Mouse (Mus musculus) midbrain, embryonic 10.5 days (tissue): ENCODE measurements around the gene Rfk. TPM values are rescaled to one million over a fixed set of nuclear protein-coding genes. Genes with fewer than 3 reads are reported as not detected.

Experiments used
- DNase-seq: peaks from one replicate; pipeline ENCODE4 v3.0.0-alpha.2; 2017; ENCODE audit warnings: low spot score
- H3K27ac ChIP-seq: fragments of 300-500 bp; sonication (generic); replicated peaks from 2 replicates; pipeline ENCODE4 v1.5.1; 2016; ENCODE audit warnings: mild to moderate bottlenecking
- H3K27me3 ChIP-seq: fragments of 300-500 bp; sonication (generic); 2 replicates; pipeline ENCODE4 v1.6.1; 2016; ENCODE audit warnings: low read depth, mild to moderate bottlenecking; ENCODE audit not compliant: poor library complexity, severe bottlenecking
- H3K36me3 ChIP-seq: fragments of 300-500 bp; sonication (generic); 2 replicates; pipeline ENCODE4 v1.6.1; 2016; ENCODE audit warnings: mild to moderate bottlenecking, moderate library complexity
- H3K4me1 ChIP-seq: fragments of 300-500 bp; sonication (generic); 2 replicates; pipeline ENCODE4 v1.6.1; 2016
- H3K4me3 ChIP-seq: fragments of 300-500 bp; sonication (generic); 2 replicates; pipeline ENCODE4 v1.5.1; 2016; ENCODE audit warnings: mild to moderate bottlenecking, moderate library complexity
- H3K9me3 ChIP-seq: fragments of 300-500 bp; sonication (generic); replicated peaks from 2 replicates; pipeline ENCODE4 v1.6.1; 2016; ENCODE audit warnings: mild to moderate bottlenecking
- WGBS: fragments of 180-500 bp; shearing (Covaris S2); methylation state at CpG from one replicate; pipeline ENCODE4 v1.1.7; 2016; 5-methylcytosine and 5-hydroxymethylcytosine counted together
- polyA plus RNA-seq: library from polyadenylated mRNA; unstranded; fragments of >200 nt; fragmentation: Nextera tagmentation; extraction: Ambion mirVana; gene quantifications from 2 replicates; pipeline ENCODE4 v1.2.1, GENCODE M21; 2016

The Rfk gene
- polyA plus RNA-seq, result 60.2 and 62.0 TPM in 2 replicates

DNA sequence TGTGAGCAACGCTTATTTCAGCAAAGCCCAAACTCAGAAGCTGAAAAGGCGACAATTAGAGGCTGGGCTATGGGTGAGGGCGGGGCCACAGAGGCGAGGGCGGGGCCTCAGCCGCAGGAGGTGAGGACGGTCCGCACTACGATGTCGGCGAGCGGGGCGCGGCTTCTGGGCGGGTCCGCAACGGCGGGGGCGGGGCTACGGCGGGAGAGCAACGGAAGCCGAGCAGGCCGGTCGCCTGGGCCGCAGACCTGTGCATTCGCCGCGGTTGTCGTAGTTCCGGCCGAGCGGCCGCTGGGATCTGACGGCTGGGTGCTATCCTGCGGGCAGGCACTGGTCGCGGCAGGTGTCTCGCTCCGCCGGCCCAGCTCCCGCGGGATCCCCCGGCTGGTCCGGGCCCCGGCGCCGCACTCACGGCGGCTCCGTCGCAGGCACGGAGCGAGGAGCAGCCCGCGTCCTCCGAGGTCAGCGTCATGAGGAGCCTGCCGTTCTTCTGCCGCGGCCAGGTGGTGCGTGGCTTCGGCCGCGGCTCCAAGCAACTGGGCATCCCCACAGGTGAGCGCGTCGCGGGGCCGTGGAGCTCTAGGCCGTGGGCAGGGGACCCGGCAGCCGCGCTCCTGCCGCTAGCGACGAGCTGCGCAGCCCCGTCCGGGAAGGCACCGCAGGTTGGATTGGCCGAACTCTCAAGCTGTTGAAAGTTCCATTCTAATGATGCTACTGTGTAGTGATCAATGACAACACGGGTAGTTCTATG lies at the start of gene Rfk:
Gene Rfk, plus strand, starts transcription at position 203 of the 751 bp plus-strand sequence.
- Histone ChIP-seq H3K4me3 (peak within 1 kb of the TSS; percentile 73), H3K27me3 (peaks cover 42% of the 10 kb centered on the region), H3K27ac (peak within 1 kb of the TSS; percentile 86), H3K36me3 (peaks cover 24% of the 10 kb centered on the region), H3K4me1 (peaks cover 11% of the 10 kb centered on the region), H3K9me3 (no peaks in the 10 kb centered on the region)
- WGBS, result under 1% methylated on average over 83 of the region's 83 CpGs
- DNase-seq, result peak; percentile 92

DNA sequence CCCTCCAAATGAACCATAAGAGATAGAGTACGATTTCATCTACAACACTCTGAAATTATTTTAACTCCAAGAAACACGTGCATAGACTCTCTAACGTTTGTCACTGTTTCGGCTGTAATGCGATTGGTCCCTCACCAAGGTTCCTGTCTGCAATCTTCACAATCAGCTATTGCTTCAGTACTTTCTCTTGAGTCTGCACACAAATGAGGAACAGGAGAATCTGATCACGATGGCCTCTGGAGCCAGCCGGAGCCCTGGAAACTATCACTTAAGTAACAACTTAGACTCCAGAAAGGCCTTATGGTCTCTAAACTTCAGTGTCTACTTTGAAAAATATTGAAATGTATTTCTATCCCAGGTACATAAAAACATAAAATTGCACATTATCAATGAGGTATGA lies 49.0 kb upstream of the Rfk start:
- no peaks in the 10 kb centered on the region for H3K9me3 ChIP-seq
- DNase-seq, result no peak

DNA sequence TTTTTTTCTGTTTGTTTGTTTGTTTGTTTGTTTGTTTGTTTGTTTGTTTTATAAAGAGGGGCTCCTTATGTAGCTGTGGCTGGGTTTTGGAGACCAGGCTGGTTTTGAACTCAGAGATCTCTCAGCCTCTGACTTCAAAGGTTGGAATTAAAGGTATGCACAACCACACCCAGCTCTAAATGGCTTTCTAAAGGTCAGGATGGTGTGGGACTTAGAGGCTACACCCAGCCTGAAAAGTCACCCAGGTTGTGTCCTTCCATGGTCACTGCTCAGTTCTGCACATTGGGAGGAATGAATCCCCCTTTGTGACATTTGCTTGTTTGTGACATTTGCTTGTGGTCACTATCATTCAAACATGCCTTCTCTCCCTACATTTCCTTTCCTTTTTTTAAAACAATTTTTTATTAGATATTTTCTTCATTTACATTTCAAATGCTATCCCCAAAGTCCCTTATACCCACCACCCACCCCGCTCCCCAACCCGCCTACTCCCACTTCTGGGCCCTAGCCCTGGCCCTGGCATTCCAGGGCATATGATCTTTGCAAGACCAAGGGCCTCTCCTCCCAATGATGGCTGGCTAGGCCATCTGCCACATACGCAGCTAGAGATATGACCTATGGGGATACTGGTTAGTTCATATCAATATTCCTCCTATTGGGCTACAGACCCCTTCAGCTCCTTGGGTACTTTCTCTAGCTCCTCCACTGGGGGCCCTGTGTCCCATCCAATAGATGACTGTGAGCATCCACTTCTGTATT lies 46.9 kb upstream of the Rfk start:
- WGBS, result 98% methylated on average over 3 of the region's 3 CpGs
- no peaks in the 10 kb centered on the region for H3K27me3 ChIP-seq
- no peak for DNase-seq
- H3K4me1 ChIP-seq, result no peaks in the 10 kb centered on the region
- no peaks in the 10 kb centered on the region for H3K9me3 ChIP-seq
- no peak overlapping the region for H3K4me3 ChIP-seq
- H3K36me3 ChIP-seq, result no peaks in the 10 kb centered on the region
- no peak overlapping the region for H3K27ac ChIP-seq

More for the DNA sequence above, 49.0 kb upstream of the Rfk start:
- WGBS, result 93% methylated on average over 7 of the region's 7 CpGs
- Histone ChIP-seq H3K4me3 (no peak overlapping the region), H3K4me1 (no peaks in the 10 kb centered on the region), H3K27ac (no peak overlapping the region), H3K27me3 (no peaks in the 10 kb centered on the region), H3K36me3 (no peaks in the 10 kb centered on the region)

DNA sequence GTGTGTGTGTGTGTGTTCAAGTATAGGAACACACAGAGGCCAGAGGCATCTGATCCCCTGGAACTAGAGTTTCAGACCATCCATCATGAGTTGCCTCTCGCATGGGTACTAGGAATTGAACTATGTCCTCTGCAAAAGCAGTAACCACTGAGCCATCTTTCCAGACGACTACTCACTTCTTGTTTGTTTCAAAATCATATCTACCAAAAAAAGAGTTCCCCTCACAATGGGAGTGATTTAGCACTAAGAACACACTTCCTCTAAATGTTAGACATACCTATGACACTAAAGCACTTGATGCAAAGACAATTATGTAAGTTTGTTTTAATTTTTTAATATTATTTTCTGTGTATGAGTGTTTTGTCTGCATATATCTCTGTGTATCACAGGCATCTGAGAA lies 46.0 kb upstream of the Rfk start:
- Histone ChIP-seq H3K4me3 (no peak overlapping the region), H3K27ac (no peak overlapping the region), H3K36me3 (no peaks in the 10 kb centered on the region), H3K27me3 (no peaks in the 10 kb centered on the region), H3K4me1 (no peaks in the 10 kb centered on the region), H3K9me3 (no peaks in the 10 kb centered on the region)
- WGBS, result 88% methylated on average over 2 of the region's 2 CpGs
- no peak for DNase-seq

DNA sequence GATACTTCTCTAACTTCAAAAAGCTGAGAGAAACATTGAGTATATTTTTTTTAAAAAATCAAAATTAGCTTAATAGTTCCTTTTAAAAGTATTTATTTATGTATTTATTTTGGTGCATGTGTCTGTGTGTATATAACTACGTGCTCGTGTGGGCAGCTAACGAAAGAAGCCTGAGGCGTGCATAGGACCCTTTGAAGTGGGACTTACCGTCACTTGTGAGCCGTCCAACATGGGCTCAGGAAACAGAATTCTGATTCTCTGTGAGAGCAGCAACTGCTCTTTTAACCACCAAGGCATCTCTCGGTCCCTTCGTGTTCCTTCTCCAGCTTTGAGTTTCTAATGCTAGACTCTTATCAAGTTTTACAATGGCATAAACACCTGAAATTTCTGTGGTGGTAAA lies 40.1 kb upstream of the Rfk start:
- Histone ChIP-seq H3K9me3 (no peaks in the 10 kb centered on the region), H3K4me1 (peaks cover 13% of the 10 kb centered on the region), H3K36me3 (no peaks in the 10 kb centered on the region), H3K27me3 (peaks cover 49% of the 10 kb centered on the region), H3K27ac (no peak overlapping the region), H3K4me3 (no peak overlapping the region)
- DNase-seq, result no peak
- 76% methylated on average over 8 of the region's 8 CpGs for WGBS

DNA sequence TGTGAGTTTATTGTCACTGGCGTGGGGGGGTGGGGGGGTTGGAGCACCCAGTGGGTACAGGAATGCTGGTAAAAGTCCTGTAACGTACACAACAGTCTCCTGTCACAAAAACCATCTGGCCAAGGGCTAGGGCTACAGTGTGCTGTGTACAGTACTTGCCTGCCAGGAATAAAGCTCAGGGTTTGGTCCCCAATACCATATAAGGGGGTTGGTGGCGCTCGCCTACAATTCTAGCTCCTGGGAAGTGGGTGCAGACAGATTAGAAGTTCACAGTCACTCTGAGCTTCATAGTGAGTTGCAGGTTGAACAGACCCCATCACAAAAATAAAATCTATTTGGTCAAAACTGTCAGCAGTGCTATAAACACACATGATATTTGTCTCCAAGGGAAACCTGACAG lies 39.5 kb upstream of the Rfk start:
- 75% methylated on average over 4 of the region's 4 CpGs for WGBS
- no peak for DNase-seq
- Histone ChIP-seq H3K36me3 (no peaks in the 10 kb centered on the region), H3K4me1 (peaks cover 13% of the 10 kb centered on the region), H3K9me3 (no peaks in the 10 kb centered on the region), H3K27ac (no peak overlapping the region), H3K27me3 (peaks cover 49% of the 10 kb centered on the region), H3K4me3 (no peak overlapping the region)

DNA sequence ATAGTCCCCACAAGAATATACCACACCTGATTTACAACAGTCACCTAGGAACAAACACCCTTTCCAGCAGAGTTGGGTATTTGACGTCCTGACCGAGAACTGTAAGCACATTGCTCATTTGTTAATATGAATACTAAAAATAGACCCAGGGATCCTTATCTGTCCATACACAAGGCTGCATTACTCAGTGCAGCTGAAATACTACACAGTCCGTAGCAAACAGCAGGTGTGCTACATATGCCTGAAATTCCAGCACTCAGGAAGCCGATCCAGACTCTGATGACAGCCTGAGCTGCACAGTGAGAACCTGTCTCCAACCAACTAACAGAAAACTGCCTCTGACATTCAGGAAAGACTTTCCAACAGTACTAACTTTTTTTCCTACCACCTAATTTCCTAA lies 39.0 kb upstream of the Rfk start:
- 74% methylated on average over 4 of the region's 4 CpGs for WGBS

DNA sequence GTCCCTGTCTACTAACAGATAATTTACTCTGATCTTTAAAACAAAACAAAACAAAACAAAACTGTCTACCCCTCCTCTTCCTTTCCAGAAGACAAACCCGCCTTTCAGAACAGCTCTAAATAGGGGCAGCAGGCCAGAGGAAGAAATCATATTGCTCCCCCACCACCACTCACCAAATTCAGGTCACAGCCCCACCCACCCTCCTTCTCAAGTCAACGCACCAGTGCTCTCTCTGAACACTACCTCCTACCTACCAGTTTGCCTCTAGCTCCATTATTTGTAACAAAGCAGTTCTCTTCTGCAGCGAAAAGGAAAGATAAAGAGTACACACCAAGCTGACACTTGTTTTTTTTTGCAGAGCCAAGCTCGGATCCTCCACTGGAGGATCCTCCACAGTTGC lies 38.5 kb upstream of the Rfk start:
- H3K4me3 ChIP-seq, result peak overlapping the region; percentile 60; the same call in 1 of the 2 replicates
- no peaks in the 10 kb centered on the region for H3K36me3 ChIP-seq
- WGBS, result 34% methylated on average over 4 of the region's 4 CpGs
- no peaks in the 10 kb centered on the region for H3K9me3 ChIP-seq
- no peak overlapping the region for H3K27ac ChIP-seq
- H3K27me3 ChIP-seq, result peaks cover 49% of the 10 kb centered on the region
- no peak for DNase-seq
- peaks cover 13% of the 10 kb centered on the region for H3K4me1 ChIP-seq

More for the DNA sequence above, 39.0 kb upstream of the Rfk start:
- H3K36me3 ChIP-seq, result no peaks in the 10 kb centered on the region
- H3K4me3 ChIP-seq, result no peak overlapping the region
- H3K27me3 ChIP-seq, result peaks cover 49% of the 10 kb centered on the region
- H3K9me3 ChIP-seq, result no peaks in the 10 kb centered on the region
- H3K4me1 ChIP-seq, result peaks cover 13% of the 10 kb centered on the region
- no peak for DNase-seq
- no peak overlapping the region for H3K27ac ChIP-seq

DNA sequence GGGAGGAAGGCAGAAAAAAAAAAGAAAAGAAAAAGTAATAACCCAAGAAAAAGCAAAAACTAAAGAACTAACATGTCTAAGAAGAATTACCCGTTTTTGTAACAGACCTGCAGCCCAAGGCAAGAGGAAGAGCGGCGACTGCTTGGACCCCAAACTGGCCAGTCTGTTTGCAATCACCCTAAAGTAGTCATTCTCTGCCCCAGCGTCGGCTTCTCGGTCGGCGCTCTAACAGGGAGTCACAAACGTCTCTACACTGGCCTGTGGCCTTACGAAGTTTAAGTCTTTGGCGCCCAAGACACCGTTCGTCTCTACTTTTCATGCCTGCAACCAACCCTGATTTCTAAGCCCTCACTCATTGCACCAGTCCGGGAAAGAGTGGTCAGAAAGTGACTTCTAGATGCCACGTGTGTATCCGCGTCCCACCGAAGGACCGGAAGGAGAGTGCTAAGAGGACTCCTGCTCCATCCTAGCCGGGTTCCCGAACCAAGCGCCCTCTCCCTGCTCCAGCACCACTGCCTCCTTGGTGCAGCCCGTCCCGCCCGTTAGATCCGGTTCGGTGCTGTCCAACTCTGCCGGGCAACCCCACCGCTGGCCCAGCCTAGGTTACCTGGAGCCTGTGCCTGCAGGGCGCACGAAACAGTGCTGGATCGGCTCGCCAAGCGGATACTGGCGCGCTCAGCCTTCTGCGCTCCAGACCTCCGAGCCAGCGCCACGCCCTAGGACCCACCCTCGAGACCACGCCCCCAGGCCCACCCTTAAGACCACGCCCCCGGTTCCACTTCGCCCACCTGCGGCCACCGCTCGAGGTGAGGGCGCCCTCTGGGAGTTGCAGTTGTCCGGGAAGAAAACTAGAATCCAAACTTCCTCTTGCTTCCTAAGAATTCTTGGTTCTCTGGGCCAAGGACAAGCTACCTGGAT lies 37.6 kb upstream of the Rfk start:
- peak; percentile 52 for DNase-seq
- Histone ChIP-seq H3K36me3 (no peaks in the 10 kb centered on the region), H3K9me3 (no peaks in the 10 kb centered on the region), H3K4me1 (peaks cover 13% of the 10 kb centered on the region), H3K27ac (peak overlapping the region; percentile 50), H3K27me3 (peaks cover 49% of the 10 kb centered on the region), H3K4me3 (peak overlapping the region; percentile 60)
- 2% methylated on average over 50 of the region's 50 CpGs for WGBS

DNA sequence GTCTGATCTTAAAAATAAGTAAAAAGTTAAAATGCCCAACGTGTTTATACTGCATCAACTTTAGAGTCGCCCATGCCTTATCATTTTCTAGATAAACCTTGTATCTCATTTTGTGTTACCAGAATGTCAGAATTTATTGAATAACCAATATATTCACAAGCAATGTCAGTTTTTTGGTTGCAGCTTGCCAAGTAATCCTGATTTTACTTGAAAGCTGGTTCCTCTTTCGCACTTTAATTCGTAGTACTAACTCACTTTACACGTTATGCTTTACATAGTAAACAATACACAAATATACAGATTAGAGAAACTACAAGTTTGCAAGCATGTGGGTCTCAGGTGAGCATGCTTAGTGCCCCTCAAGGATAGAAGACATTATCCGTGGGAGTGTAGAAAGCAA lies 36.9 kb upstream of the Rfk start:
- H3K27me3 ChIP-seq, result peaks cover 49% of the 10 kb centered on the region
- H3K36me3 ChIP-seq, result no peaks in the 10 kb centered on the region
- H3K27ac ChIP-seq, result no peak overlapping the region
- no peaks in the 10 kb centered on the region for H3K9me3 ChIP-seq
- no peak for DNase-seq
- WGBS, result 73% methylated on average over 6 of the region's 6 CpGs
- no peak overlapping the region for H3K4me3 ChIP-seq
- peaks cover 13% of the 10 kb centered on the region for H3K4me1 ChIP-seq

DNA sequence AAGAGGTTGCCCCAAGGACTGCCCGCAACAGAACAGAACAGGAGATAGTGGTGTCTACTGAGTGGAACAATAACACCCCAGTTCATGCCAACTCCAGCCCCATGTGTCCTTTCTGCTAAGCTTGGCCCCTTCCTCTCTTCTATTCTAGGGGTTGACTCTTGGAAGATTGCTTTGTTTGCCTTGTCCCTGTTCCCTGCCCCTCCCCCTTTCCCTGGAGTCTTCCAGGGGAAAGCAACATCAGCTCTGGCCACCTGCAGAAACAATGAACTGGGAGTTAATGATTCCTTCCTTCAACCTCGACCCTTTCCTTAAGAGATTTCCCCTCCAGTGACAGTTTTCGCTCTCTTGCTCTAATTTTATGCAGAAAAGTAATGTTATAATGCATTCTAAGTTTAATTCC lies 36.5 kb upstream of the Rfk start:
- Histone ChIP-seq H3K4me1 (peaks cover 13% of the 10 kb centered on the region), H3K4me3 (no peak overlapping the region), H3K36me3 (no peaks in the 10 kb centered on the region), H3K27ac (no peak overlapping the region), H3K9me3 (no peaks in the 10 kb centered on the region), H3K27me3 (peaks cover 49% of the 10 kb centered on the region)
- no peak for DNase-seq
- WGBS, result 55% methylated on average over 3 of the region's 3 CpGs

DNA sequence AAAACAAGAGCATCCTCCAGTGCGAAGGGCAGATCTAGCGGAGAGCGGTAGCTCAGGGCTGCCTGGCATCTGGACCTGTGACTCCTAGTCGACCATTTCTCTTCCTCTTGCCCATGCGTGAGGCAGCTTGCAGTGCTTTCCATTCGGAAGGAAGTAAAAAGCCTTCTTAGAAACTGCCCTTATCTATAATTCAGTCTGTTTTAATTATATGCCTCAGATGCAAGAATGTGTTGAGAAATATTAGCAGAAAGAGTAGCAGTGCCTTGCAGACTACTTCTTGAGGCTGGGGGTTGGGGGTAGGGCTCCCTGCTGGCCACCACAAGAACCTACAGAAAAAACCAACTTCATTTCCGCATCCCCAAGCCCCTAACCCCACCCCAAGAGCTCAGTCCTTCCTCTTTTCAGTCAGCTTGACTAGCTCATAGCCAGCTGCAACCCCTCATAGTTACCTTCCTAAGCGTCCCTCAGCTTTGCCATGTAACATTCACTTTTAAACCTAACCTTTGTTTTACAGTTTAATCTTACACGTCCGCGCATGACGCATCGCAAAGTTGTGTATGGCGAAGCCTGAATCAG lies 34.4 kb upstream of the Rfk start:
- H3K9me3 ChIP-seq, result no peaks in the 10 kb centered on the region
- no peaks in the 10 kb centered on the region for H3K36me3 ChIP-seq
- no peak for DNase-seq
- no peak overlapping the region for H3K27ac ChIP-seq
- WGBS, result 80% methylated on average over 14 of the region's 14 CpGs
- no peak overlapping the region for H3K4me3 ChIP-seq
- H3K27me3 ChIP-seq, result peaks cover 43% of the 10 kb centered on the region
- peaks cover 13% of the 10 kb centered on the region for H3K4me1 ChIP-seq
